Mouse (Mus musculus) lung, postnatal 0 days (tissue): ENCODE measurements around the gene Il18rap.

Experiments used
- CTCF ChIP-seq: IDR thresholded peaks from 2 replicates; pipeline ENCODE4 v1.5.1; 2016; ENCODE audit warnings: antibody characterized with exemption, mild to moderate bottlenecking
- EP300 ChIP-seq: IDR thresholded peaks from 2 replicates; pipeline ENCODE4 v1.6.1; 2016; ENCODE audit warnings: antibody characterized with exemption, mild to moderate bottlenecking, control low read depth

DNA sequence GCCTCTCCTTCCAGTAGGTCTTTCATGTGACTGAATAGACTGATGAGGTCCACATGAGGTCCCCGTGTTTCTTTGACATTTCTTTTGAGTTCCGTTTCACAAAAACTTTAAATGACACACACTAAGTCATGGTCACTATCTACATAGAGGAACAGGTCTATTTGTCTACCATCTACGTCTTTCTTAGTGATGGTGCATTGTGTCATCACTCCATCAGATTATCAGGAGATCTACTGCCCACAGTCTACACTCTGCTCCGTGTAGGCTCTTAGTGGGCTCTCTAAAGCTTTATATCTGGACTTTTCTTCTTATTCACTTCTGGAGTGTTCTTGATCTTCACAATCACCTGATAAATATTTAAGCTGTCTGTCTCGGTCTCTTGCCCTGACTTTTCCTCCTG, 14.1 kb downstream of the Il18rap start:
- TF ChIP-seq EP300 (no peak), CTCF (no peak)
